Mouse (Mus musculus): Measurements from ENCODE around the gene 1700057G04Rik.

1700057G04Rik gene

GRCm38 (mm10) chr9:92385831-92386230 is 76.7 kb downstream of the 1700057G04Rik start:
- DNase-seq (ENCODE audit: low spot score): no peak

- DNase-seq (ENCODE audit: low spot score): no peak
Observed at GRCm38 (mm10) chr9:92386871-92387270, 77.7 kb downstream of the 1700057G04Rik start.

DNA sequence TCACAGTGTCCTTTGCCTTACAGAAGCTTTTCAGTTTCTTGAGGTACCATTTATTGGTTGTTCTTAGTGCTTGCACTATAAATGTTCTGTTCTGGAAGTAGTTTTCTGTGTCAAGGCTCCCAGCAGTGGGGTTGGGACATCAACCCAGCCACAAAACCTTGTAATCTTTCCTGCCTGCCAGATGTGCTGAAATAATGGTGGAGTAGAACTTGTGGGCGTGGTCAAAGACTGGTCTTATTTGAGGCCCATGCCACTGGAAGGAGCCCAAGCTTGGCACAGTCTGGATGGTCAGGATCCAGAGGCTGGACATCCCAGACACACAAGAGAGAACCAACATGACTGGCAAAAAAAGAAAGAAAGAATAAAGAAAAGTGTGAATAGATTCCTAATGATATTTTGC is 78.2 kb downstream of the 1700057G04Rik start:
- no peak for DNase-seq (ENCODE audit: low spot score)

- no peak for DNase-seq (ENCODE audit: low spot score)
Observed at GRCm38 (mm10) chr9:92402628-92403027, 93.5 kb downstream of the 1700057G04Rik start.
